Mouse (Mus musculus) spleen, postnatal 14 days (tissue): ENCODE measurements around the gene Phgdh.

Source experiments
- DNase-seq, 2 experiments: peaks; one replicate each; pipeline ENCODE4 v3.0.0; 2021 to 2022; ENCODE audit warnings: low spot score in 2 of 2

Gene Phgdh

DNA sequence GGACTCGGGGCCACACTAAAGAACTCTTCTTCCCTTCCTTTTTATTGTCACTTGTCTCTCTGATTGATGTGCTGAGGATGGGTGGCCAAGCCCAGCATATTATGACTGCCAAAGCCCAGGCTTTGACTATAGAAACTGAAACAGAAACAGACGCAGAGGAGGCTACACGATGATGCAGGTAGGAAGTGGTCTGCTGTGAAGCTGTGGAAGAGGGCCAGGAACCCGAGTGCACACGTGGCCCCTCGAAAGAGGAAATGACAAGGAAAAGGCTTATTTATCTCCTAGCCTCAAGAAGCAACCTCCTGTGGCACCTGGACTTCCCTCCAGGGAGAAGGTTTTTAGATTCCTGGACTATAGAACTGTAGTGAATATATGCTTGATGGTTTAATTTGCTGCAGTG is 8.3 kb upstream of the Phgdh start:
- DNase-seq, result no peak

- DNase-seq, result no peak
Observed at GRCm38 (mm10) chr3:98343235-98343634, 3.4 kb upstream of the Phgdh start.

- no peak for DNase-seq
Observed at GRCm38 (mm10) chr3:98340818-98341594, 1.2 kb upstream of the Phgdh start.

GRCm38 (mm10) chr3:98339097-98339705 is 589 bp downstream of the Phgdh start:
- DNase-seq, result peak in 1 of 2 experiments; percentile 7

GRCm38 (mm10) chr3:98338584-98339041 is 1.2 kb downstream of the Phgdh start:
- DNase-seq, result peak in 1 of 2 experiments; percentile 5

- peak in 1 of 2 experiments; percentile 13 for DNase-seq
Observed at GRCm38 (mm10) chr3:98336661-98337654, 2.8 kb downstream of the Phgdh start.

GRCm38 (mm10) chr3:98335886-98336285 is 3.9 kb downstream of the Phgdh start:
- DNase-seq, result peak in 1 of 2 experiments; percentile 10

DNA sequence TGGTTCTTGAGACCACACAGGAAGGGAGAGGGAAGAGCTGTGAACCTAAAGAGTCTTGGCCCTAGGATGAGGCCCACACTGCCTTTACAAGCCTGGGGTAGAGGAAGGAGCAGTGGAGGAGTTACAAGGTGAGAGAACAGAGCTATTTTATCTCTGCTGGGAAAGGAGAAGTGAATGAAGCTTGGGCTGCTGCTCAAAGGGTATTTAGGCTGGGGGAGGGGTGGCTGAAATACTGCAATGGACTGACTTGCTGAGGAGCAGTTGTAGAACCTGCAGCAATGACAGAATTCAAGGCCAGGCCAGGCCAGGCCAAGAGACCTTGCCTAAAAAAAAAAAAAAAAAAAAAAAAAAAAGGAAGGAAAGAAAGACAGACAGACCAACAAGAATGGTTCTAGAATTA is 4.5 kb downstream of the Phgdh start:
- no peak for DNase-seq

DNA sequence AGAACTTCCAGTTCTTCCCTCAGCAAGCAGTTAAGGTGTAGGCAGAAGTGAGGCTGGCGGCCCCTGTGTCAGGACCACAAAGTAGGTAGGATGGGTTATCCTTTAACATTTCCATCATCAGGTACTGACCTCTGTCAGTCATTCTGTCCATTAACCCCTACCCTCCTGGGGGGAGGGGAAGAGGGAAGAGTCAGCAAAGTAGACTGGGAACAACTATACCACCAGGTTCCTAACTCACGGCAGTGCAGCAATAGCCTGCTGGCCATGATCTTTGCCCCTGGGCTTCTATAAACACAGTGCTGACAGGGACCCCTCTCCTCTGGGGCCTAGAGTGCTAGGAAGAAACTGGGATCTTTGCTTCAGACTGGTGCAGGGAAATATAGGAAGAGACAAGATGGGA is 5.8 kb downstream of the Phgdh start:
- no peak for DNase-seq

DNA sequence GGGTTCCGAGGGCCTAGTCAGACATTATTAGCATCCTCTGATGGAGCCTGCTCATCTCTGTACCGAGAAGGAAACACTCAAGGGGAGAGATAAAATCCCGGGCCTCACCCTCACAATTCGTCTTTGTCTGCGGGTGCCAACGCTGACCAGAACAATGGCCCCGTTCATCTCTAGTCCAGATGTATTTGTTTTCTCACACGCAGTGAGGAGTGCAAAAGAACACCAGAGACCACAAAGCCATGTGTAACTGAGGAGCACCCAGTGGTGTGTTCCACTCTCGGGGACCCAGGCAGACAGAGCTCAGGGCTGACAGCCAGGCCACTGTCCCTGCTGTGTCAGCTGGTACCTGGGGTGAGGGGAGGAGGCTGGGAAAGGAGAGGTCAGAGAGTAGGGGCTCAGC is 15.6 kb downstream of the Phgdh start:
- no peak for DNase-seq

- no peak for DNase-seq
Observed at GRCm38 (mm10) chr3:98322209-98322608, 17.6 kb downstream of the Phgdh start.

GRCm38 (mm10) chr3:98319190-98319589 is 20.6 kb downstream of the Phgdh start:
- no peak for DNase-seq

GRCm38 (mm10) chr3:98317143-98317542 is 22.6 kb downstream of the Phgdh start:
- DNase-seq, result no peak

DNA sequence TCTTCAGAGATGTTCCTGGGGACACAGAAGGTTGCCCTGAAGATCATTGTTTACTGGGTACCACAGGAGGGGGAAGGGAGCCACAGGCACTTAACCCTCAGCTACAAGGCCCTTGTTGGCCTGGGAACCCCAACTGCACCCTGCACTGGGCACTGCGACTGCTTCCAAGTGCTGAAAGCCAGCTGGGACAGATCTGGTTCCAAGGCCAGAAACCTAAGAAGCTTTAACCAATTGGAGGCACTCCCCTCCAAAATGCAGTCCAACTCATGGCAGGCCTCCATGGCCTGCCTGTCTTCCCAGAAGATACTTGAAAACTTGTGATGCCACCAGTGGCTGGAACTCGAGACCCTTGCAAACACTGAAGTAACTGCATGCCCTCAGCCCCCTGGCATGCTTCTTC is 24.6 kb downstream of the Phgdh start:
- DNase-seq, result no peak

DNA sequence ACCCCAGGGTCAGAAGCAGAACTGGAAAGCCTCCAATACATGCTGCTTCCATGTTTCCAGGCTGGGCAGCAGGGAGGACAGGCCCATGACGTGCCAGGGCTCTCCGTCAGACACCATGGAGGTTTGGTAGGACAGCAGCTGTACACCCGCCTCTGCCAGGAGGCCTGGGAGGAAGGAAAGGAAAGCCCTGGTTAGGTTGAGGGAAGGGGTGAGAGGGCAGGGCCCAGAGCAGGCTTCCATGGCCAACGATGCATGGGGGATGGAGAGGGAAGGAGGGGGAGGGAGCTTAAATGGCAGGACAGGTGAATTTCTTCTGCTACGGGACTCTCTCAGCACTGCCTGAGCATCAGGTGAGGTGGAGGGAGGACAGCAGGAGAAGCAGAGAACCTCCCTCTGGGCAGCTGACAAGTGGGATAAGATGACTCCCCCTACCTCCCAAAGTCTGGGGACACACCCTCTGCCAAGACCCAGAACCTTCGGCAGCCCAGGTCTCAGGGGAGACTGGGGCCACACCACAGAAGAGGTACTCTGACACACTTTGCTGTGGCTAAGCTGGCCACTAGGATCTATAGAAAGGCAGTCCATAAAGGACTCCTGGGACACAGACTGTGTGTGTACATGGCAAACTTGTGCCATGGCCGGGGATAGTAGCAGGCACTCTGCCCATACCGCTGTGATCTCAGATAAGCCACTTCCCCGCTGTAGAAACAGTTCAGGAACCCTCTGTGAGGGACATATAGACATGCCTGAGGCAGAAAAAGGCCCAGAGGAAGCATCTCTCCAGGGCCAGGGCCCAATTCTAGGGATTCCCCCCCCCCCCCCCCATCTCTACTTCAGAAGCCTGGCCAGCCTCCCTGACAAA is 26.3 kb downstream of the Phgdh start:
- DNase-seq, result no peak

GRCm38 (mm10) chr3:98312867-98313266 is 26.9 kb downstream of the Phgdh start:
- DNase-seq, result peak in 1 of 2 experiments; percentile 33

DNA sequence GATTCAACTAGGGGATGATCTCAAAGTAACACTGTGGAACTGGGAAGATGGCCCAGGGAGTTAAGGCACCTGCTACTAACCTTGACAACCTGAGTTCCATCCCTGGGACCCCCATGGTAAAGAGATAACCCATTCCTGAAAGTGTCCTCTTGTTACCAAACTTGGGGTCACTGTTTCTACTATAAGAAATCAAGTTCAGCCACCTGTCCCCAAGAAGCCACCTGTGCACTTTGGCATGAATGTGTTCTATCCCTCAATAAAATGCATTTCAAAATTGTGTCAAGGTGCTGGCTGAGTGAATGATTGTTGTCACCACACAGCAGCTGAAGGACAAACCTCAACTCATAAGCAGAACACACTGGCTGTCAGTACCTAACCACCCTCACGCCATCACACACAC is 29.3 kb downstream of the Phgdh start:
- no peak for DNase-seq

- no peak for DNase-seq
Observed at GRCm38 (mm10) chr3:98308606-98309005, 31.2 kb downstream of the Phgdh start.

DNA sequence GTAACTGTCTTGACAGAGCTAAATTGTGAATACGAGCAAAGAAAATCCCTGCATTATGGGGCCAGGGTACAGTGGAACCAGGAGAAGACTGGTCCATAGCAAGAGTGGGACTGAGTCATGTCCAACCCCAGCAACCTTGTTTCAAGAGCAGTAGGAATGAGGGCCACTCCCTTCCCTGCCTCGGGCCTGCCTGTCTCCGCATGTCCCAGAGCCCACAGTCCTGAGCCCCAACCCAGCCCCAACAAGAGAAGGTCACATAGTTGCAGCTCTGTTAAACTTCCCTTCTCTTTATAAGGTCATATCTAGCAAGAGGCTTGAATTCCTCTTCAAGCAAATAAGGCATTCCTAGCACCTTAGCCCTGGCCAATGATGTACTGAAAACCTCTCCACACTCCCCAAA is 38.0 kb downstream of the Phgdh start:
- no peak for DNase-seq

GRCm38 (mm10) chr3:98300266-98300665 is 39.5 kb downstream of the Phgdh start:
- DNase-seq, result no peak
